Mouse (Mus musculus) limb, embryonic 15.5 days (tissue): ENCODE measurements around the gene Herc3. TPM values are rescaled to one million over a fixed set of nuclear protein-coding genes. Genes with fewer than 3 reads are reported as not detected.

Experiments
- ATAC-seq: fragments of 200-750 bp; cut with Nextera tagmentation; 2 replicates; pipeline ENCODE4 v1.8.0; 2017; ENCODE audit warnings: low read depth, moderate TSS enrichment; ENCODE audit not compliant: insufficient number of reproducible peaks, low FRiP score, low TSS enrichment
- H3K27ac ChIP-seq: fragments of 300-500 bp; sonication (generic); 2 replicates; pipeline ENCODE4 v1.5.1; 2015; ENCODE audit warnings: moderate library complexity, mild to moderate bottlenecking, inconsistent platforms
- H3K27me3 ChIP-seq: fragments of 300-500 bp; sonication (generic); 2 replicates; pipeline ENCODE4 v1.6.1; 2015; ENCODE audit warnings: inconsistent platforms
- H3K36me3 ChIP-seq: fragments of 300-500 bp; sonication (generic); 2 replicates; pipeline ENCODE4 v1.6.1; 2015; ENCODE audit warnings: inconsistent platforms
- H3K4me1 ChIP-seq: fragments of 300-500 bp; sonication (generic); 2 replicates; pipeline ENCODE4 v1.6.1; 2015; ENCODE audit warnings: inconsistent platforms
- H3K4me2 ChIP-seq: fragments of 300-500 bp; sonication (generic); 2 replicates; pipeline ENCODE4 v1.6.1; 2015; ENCODE audit warnings: mild to moderate bottlenecking, inconsistent platforms
- H3K4me3 ChIP-seq: fragments of 300-500 bp; sonication (generic); 2 replicates; pipeline ENCODE4 v1.5.1; 2015; ENCODE audit warnings: mild to moderate bottlenecking, inconsistent platforms
- H3K9ac ChIP-seq: fragments of 300-500 bp; sonication (generic); 2 replicates; pipeline ENCODE4 v1.6.1; 2015; ENCODE audit warnings: inconsistent platforms
- H3K9me3 ChIP-seq: fragments of 300-500 bp; sonication (generic); 2 replicates; pipeline ENCODE4 v1.6.1; 2016; ENCODE audit warnings: inconsistent platforms
- WGBS: fragments of 180-500 bp; shearing (Covaris S2); methylation state at CpG from one replicate; pipeline ENCODE4 v1.1.7; 2015; 5-methylcytosine and 5-hydroxymethylcytosine counted together
- polyA plus RNA-seq: library from polyadenylated mRNA; unstranded; fragments of >200 nt; fragmentation: Nextera tagmentation; extraction: Ambion mirVana; gene quantifications from 2 replicates; pipeline ENCODE4 v1.2.1, GENCODE M21; 2015

Herc3 gene
- polyA plus RNA-seq, 1 experiment from 2014 or later = 4.9 TPM

DNA sequence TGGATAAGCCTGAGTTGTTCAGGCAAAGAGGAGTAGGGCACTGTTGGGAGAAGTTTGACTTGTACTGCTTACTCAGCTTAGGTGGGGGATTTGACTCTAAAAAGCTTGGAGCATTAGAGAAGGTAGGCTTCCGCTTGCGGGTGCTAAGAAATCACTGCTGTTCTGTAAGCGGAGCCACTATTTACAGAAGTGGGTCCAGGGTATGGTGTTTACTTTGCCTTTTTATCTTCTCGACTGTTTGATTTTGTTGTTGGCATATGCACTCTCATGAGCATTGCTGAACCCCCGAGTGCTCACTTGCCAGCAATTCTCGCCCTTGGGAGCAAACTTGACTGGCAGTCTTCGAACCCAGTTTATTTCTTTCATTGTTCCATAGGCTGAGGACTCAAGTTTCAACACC, 69.3 kb downstream of the Herc3 start:
- no peak for ATAC-seq
- 83% methylated on average over 7 of the region's 7 CpGs for WGBS
- H3K27me3 ChIP-seq = no peaks in the 10 kb centered on the region

GRCm38 (mm10) chr6:58903171-58903570, 71.9 kb downstream of the Herc3 start:
- WGBS = 22% methylated on average over 8 of the region's 8 CpGs
- ATAC-seq = no peak
- H3K27me3 ChIP-seq = no peaks in the 10 kb centered on the region
- no peak overlapping the region for H3K4me2 ChIP-seq
- H3K9me3 ChIP-seq = peaks cover 9% of the 10 kb centered on the region; the same call in 1 of the 2 replicates
- peaks cover 5% of the 10 kb centered on the region; the same call in 1 of the 2 replicates for H3K36me3 ChIP-seq
- H3K27ac ChIP-seq = no peak overlapping the region
- H3K4me1 ChIP-seq = 0 out of 2 replicates have a peak, but pooled peaks cover 6% of the 10 kb centered on the region
- H3K4me3 ChIP-seq = no peak overlapping the region
- H3K9ac ChIP-seq = no peak overlapping the region

More for the DNA sequence above, 69.3 kb downstream of the Herc3 start:
- no peak overlapping the region for H3K4me2 ChIP-seq
- H3K4me1 ChIP-seq = 0 out of 2 replicates have a peak, but pooled peaks cover 4% of the 10 kb centered on the region
- no peaks in the 10 kb centered on the region for H3K9me3 ChIP-seq
- H3K9ac ChIP-seq = no peak overlapping the region
- H3K36me3 ChIP-seq = peaks cover 3% of the 10 kb centered on the region; the same call in 1 of the 2 replicates
- no peak overlapping the region for H3K27ac ChIP-seq
- H3K4me3 ChIP-seq = no peak overlapping the region

- Histone ChIP-seq H3K9me3 (peaks cover 9% of the 10 kb centered on the region; the same call in 1 of the 2 replicates), H3K36me3 (peaks cover 5% of the 10 kb centered on the region; the same call in 1 of the 2 replicates), H3K4me1 (0 out of 2 replicates have a peak, but pooled peaks cover 6% of the 10 kb centered on the region), H3K27me3 (no peaks in the 10 kb centered on the region), H3K4me3 (no peak overlapping the region), H3K9ac (no peak overlapping the region), H3K4me2 (no peak overlapping the region), H3K27ac (no peak overlapping the region)
- WGBS = 49% methylated on average over 3 of the region's 3 CpGs
- no peak for ATAC-seq
Observed at GRCm38 (mm10) chr6:58904551-58904950, 73.3 kb downstream of the Herc3 start.

GRCm38 (mm10) chr6:58906852-58907261, 75.6 kb downstream of the Herc3 start, which contains the start of gene Nap1l5:
Gene Nap1l5, minus strand, starts transcription at chr6:58907076.
- Histone ChIP-seq H3K27me3 (no peaks in the 10 kb centered on the region), H3K9ac (no peak within 1 kb of the TSS), H3K27ac (no peak within 1 kb of the TSS), H3K4me3 (peak within 1 kb of the TSS; percentile 43), H3K36me3 (peaks cover 5% of the 10 kb centered on the region; the same call in 1 of the 2 replicates), H3K4me1 (0 out of 2 replicates have a peak, but pooled peaks cover 6% of the 10 kb centered on the region), H3K9me3 (peaks cover 9% of the 10 kb centered on the region; the same call in 1 of the 2 replicates), H3K4me2 (peak within 1 kb of the TSS; percentile 76)
- ATAC-seq = 0 out of 2 replicates have a peak, but pooled peaks have one; percentile 55
- WGBS = 47% methylated on average over 34 of the region's 34 CpGs

DNA sequence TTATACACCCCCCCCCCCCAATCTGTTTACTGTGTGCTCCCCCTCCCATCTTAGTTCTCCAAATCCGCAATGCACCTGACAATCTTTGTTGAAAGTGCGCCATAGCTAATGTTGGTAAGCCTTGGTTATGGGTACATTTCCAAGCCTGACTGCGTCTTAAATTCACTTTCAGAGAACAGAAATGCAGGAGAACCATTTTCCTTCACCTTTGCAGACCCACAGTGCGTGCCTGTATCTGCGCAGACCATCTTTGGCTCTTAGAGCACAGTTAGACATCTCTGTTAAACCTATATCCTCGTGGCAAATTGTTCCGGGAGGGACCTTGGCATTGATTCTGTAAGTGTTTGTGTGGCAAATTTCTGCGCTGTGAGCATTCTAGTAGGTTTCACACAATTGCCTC, 76.1 kb downstream of the Herc3 start:
- Histone ChIP-seq H3K9me3 (peaks cover 9% of the 10 kb centered on the region; the same call in 1 of the 2 replicates), H3K4me2 (peak overlapping the region; percentile 76), H3K4me3 (peak overlapping the region; percentile 43; the same call in 1 of the 2 replicates), H3K27me3 (no peaks in the 10 kb centered on the region), H3K9ac (no peak overlapping the region), H3K4me1 (0 out of 2 replicates have a peak, but pooled peaks cover 6% of the 10 kb centered on the region), H3K27ac (no peak overlapping the region), H3K36me3 (peaks cover 5% of the 10 kb centered on the region; the same call in 1 of the 2 replicates)
- no peak for ATAC-seq
- 82% methylated on average over 8 of the region's 8 CpGs for WGBS

- no peak overlapping the region for H3K27ac ChIP-seq
- ATAC-seq = no peak
- peaks cover 5% of the 10 kb centered on the region; the same call in 1 of the 2 replicates for H3K36me3 ChIP-seq
- no peak overlapping the region for H3K9ac ChIP-seq
- no peaks in the 10 kb centered on the region for H3K27me3 ChIP-seq
- peaks cover 9% of the 10 kb centered on the region; the same call in 1 of the 2 replicates for H3K9me3 ChIP-seq
- no peak overlapping the region for H3K4me2 ChIP-seq
- no peak overlapping the region for H3K4me3 ChIP-seq
- WGBS = 64% methylated on average over 2 of the region's 2 CpGs
- 0 out of 2 replicates have a peak, but pooled peaks cover 6% of the 10 kb centered on the region for H3K4me1 ChIP-seq
Observed at GRCm38 (mm10) chr6:58907791-58908190, 76.5 kb downstream of the Herc3 start.

- no peak overlapping the region for H3K4me3 ChIP-seq
- H3K9ac ChIP-seq = no peak overlapping the region
- H3K27ac ChIP-seq = no peak overlapping the region
- ATAC-seq = no peak
- no peaks in the 10 kb centered on the region for H3K36me3 ChIP-seq
- H3K27me3 ChIP-seq = no peaks in the 10 kb centered on the region
- H3K9me3 ChIP-seq = no peaks in the 10 kb centered on the region
- no peaks in the 10 kb centered on the region for H3K4me1 ChIP-seq
- H3K4me2 ChIP-seq = no peak overlapping the region
- WGBS = 80% methylated on average over 5 of the region's 5 CpGs
Observed at GRCm38 (mm10) chr6:58912842-58913241, 81.6 kb downstream of the Herc3 start.

GRCm38 (mm10) chr6:58913551-58913950, 82.3 kb downstream of the Herc3 start:
- H3K36me3 ChIP-seq = no peaks in the 10 kb centered on the region
- WGBS = 66% methylated on average over 3 of the region's 3 CpGs
- H3K4me3 ChIP-seq = no peak overlapping the region
- H3K27ac ChIP-seq = no peak overlapping the region
- H3K9me3 ChIP-seq = no peaks in the 10 kb centered on the region
- H3K4me1 ChIP-seq = no peaks in the 10 kb centered on the region
- H3K9ac ChIP-seq = no peak overlapping the region
- no peak overlapping the region for H3K4me2 ChIP-seq
- ATAC-seq = no peak
- no peaks in the 10 kb centered on the region for H3K27me3 ChIP-seq

GRCm38 (mm10) chr6:58913971-58914370, 82.7 kb downstream of the Herc3 start:
- Histone ChIP-seq H3K4me1 (no peaks in the 10 kb centered on the region), H3K4me2 (no peak overlapping the region), H3K9me3 (no peaks in the 10 kb centered on the region), H3K4me3 (no peak overlapping the region), H3K27ac (no peak overlapping the region), H3K36me3 (no peaks in the 10 kb centered on the region), H3K27me3 (no peaks in the 10 kb centered on the region), H3K9ac (no peak overlapping the region)
- 71% methylated on average over 5 of the region's 5 CpGs for WGBS
- ATAC-seq = no peak

DNA sequence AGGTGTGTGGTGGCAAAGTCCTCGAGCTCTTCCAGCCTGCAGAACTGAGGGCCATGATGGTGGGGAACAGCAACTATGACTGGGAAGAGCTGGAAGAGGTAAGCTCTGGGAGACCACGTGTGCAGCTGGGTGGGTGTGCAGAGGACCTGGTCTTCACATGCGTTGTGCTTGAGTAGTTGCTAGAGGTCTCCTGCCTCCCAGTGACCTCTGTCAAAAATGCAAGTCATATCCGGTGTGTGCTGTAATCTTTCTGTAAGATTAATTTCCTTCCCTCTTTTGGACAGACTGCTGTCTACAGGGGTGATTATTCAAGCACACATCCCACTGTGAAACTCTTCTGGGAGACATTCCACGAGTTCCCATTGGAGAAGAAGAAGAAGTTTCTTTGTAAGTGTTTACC, 85.2 kb downstream of the Herc3 start:
- no peak overlapping the region for H3K9ac ChIP-seq
- H3K27me3 ChIP-seq = no peaks in the 10 kb centered on the region
- ATAC-seq = no peak
- H3K9me3 ChIP-seq = no peaks in the 10 kb centered on the region
- WGBS = 88% methylated on average over 5 of the region's 5 CpGs
- no peaks in the 10 kb centered on the region for H3K4me1 ChIP-seq
- no peak overlapping the region for H3K4me3 ChIP-seq
- no peak overlapping the region for H3K4me2 ChIP-seq
- no peaks in the 10 kb centered on the region for H3K36me3 ChIP-seq
- H3K27ac ChIP-seq = no peak overlapping the region

GRCm38 (mm10) chr6:58920735-58921134, 89.5 kb downstream of the Herc3 start:
- H3K36me3 ChIP-seq = no peaks in the 10 kb centered on the region
- WGBS = 80% methylated on average over 6 of the region's 6 CpGs
- H3K27me3 ChIP-seq = no peaks in the 10 kb centered on the region
- H3K4me2 ChIP-seq = no peak overlapping the region
- no peaks in the 10 kb centered on the region for H3K4me1 ChIP-seq
- H3K27ac ChIP-seq = no peak overlapping the region
- no peak overlapping the region for H3K9ac ChIP-seq
- no peak for ATAC-seq
- H3K4me3 ChIP-seq = no peak overlapping the region
- H3K9me3 ChIP-seq = no peaks in the 10 kb centered on the region

DNA sequence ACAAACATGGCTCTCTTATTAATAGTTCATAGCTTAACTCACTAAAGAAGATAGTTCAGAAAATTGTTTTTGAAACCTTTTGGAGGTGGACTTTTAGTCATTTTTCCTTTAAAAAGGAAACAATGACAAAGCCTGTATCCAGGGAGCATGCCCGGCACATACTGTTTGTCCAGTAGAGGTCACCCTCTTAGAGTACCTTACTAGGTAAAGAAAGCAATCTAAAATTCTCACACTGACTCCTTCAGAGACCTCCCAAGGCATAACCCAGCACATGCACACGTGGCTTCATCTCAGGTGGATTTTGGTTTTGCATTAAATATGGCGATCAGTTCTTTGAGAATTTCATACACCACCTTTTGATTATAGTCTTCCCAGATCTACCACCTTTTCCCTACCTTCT, 90.4 kb downstream of the Herc3 start:
- Histone ChIP-seq H3K27ac (no peak overlapping the region), H3K9ac (no peak overlapping the region), H3K36me3 (no peaks in the 10 kb centered on the region), H3K4me3 (no peak overlapping the region), H3K9me3 (no peaks in the 10 kb centered on the region), H3K4me2 (no peak overlapping the region), H3K27me3 (no peaks in the 10 kb centered on the region), H3K4me1 (no peaks in the 10 kb centered on the region)
- ATAC-seq = no peak
- WGBS = 38% methylated on average over 3 of the region's 3 CpGs
